8 mouse cellular contexts compared by ENCODE assay signal in the genomic region with DNA sequence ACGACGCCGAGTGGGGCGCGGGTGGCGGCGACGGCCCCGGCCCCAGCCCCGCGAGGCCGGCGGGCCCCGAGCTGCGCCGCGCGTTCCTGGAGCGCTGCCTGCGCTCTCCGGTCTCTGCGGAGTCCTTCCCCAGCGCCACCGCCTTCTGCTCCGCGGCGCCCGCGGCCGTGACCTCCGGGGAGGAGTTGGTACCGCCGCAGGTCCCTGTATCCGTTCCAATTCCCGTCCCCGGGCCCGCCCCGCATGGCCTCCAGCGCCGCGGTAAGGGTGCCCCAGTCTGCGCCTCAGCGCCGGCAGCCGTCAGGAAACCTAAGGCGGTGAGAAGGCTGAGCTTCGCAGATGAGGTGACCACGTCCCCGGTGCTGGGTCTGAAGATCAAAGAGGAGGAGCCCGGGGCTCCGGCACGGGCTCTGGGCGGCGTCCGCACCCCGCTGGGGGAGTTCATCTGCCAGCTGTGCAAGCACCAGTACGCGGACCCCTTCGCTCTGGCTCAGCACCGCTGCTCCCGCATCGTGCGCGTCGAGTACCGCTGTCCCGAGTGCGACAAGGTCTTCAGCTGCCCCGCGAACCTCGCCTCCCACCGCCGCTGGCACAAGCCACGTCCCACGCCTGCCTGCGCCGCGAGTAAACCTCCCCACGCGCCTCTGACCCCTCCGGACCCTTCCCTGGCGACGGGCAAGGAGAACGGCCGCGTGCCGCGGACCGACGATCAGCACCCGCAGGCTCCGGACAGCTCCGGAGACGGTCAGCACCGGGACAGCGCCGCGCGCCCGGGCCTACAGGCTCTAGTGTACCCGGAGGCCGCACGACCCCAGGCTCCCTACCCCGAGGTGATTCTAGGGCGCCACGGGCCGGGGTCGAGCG. TPM values are rescaled to one million over a fixed set of nuclear protein-coding genes. Genes with fewer than 3 reads are reported as not detected.
A peak's percentile ranks its signal among the peaks of the same experiment; 100 is the strongest.
DNase-seq lines count a peak whose midpoint lies in the region; ATAC-seq lines count a peak whose summit lies in the region.

No protein-coding gene starts in this region.

- no peak overlapping the region for H3K9ac ChIP-seq in embryonic facial prominence, embryonic 13.5 days
- H3K9ac ChIP-seq in heart, embryonic 13.5 days = no peak overlapping the region
- H3K9ac ChIP-seq in kidney, embryonic 15.5 days = no peak overlapping the region
- H3K9ac ChIP-seq in lung, embryonic 16.5 days (ENCODE audit: low read length) = no peak overlapping the region

- peak overlapping the region; percentile 85 for H3K4me2 ChIP-seq in embryonic facial prominence, embryonic 13.5 days
- H3K4me2 ChIP-seq in heart, embryonic 13.5 days = peak overlapping the region; percentile 83
- H3K4me2 ChIP-seq in kidney, embryonic 15.5 days = peak overlapping the region; percentile 89
- H3K4me2 ChIP-seq in lung, embryonic 16.5 days (ENCODE audit: low read depth, low read length) = peak overlapping the region; percentile 71

- ATAC-seq in embryonic facial prominence, embryonic 13.5 days (ENCODE audit: insufficient number of reproducible peaks, insufficient read depth, low FRiP score, low TSS enrichment, low read depth) = peak; percentile 87
- peak; percentile 53 for ATAC-seq in heart, embryonic 13.5 days (ENCODE audit: extremely low read depth, insufficient number of reproducible peaks, low FRiP score, low TSS enrichment)
- ATAC-seq in kidney, embryonic 15.5 days (replicated peaks; ENCODE audit: low FRiP score) = peak; percentile 92
- peak; percentile 94 for ATAC-seq in lung, embryonic 16.5 days (ENCODE audit: low read depth)

- peak overlapping the region; percentile 49 for H3K4me3 ChIP-seq in embryonic facial prominence, embryonic 13.5 days
- peak overlapping the region; percentile 56 for H3K4me3 ChIP-seq in heart, embryonic 13.5 days
- peak overlapping the region; percentile 49 for H3K4me3 ChIP-seq in kidney, embryonic 15.5 days (replicated peaks)
- H3K4me3 ChIP-seq in lung, embryonic 16.5 days (ENCODE audit: low read length) = peak overlapping the region; percentile 48

- peaks cover 65% of the 10 kb centered on the region for H3K27me3 ChIP-seq in embryonic facial prominence, embryonic 13.5 days
- peaks cover 70% of the 10 kb centered on the region for H3K27me3 ChIP-seq in heart, embryonic 13.5 days (replicated peaks)
- H3K27me3 ChIP-seq in kidney, embryonic 15.5 days = peaks cover 63% of the 10 kb centered on the region
- H3K27me3 ChIP-seq in lung, embryonic 16.5 days (ENCODE audit: control insufficient read depth, insufficient read depth, low read depth, low read length) = peaks cover 41% of the 10 kb centered on the region

- no peak overlapping the region for H3K27ac ChIP-seq in embryonic facial prominence, embryonic 13.5 days
- no peak overlapping the region for H3K27ac ChIP-seq in heart, embryonic 13.5 days (replicated peaks)
- no peak overlapping the region for H3K27ac ChIP-seq in kidney, embryonic 15.5 days
- no peak overlapping the region for H3K27ac ChIP-seq in lung, embryonic 16.5 days (ENCODE audit: low read length)

- under 1% methylated on average over 108 of the region's 109 CpGs for WGBS in embryonic facial prominence, embryonic 13.5 days
- under 1% methylated on average over 100 of the region's 109 CpGs for WGBS in heart, embryonic 13.5 days
- under 1% methylated on average over 108 of the region's 109 CpGs for WGBS in kidney, embryonic 15.5 days
- under 1% methylated on average over 106 of the region's 109 CpGs for WGBS in lung, embryonic 16.5 days

- H3K9me3 ChIP-seq in embryonic facial prominence, embryonic 13.5 days = no peaks in the 10 kb centered on the region
- H3K9me3 ChIP-seq in heart, embryonic 13.5 days = no peaks in the 10 kb centered on the region
- no peaks in the 10 kb centered on the region for H3K9me3 ChIP-seq in kidney, embryonic 15.5 days (replicated peaks)
- no peaks in the 10 kb centered on the region for H3K9me3 ChIP-seq in lung, embryonic 16.5 days (ENCODE audit: control insufficient read depth, low read length)

- H3K36me3 ChIP-seq in embryonic facial prominence, embryonic 13.5 days = peaks cover 3% of the 10 kb centered on the region; the same call in 1 of the 2 replicates
- H3K36me3 ChIP-seq in heart, embryonic 13.5 days = peaks cover 17% of the 10 kb centered on the region
- no peaks in the 10 kb centered on the region for H3K36me3 ChIP-seq in kidney, embryonic 15.5 days
- no peaks in the 10 kb centered on the region for H3K36me3 ChIP-seq in lung, embryonic 16.5 days (ENCODE audit: control insufficient read depth, insufficient read depth, low read length)

- DNase-seq in urinary bladder, adult 18-20 months (ENCODE audit: low spot score in 2 of 2) = peak; percentile 6 to 76
- no peak for DNase-seq in urinary bladder, postnatal 10 days (ENCODE audit: low spot score)
- DNase-seq in ovary, adult 18-20 months (ENCODE audit: low spot score) = peak; percentile 26
- peak; percentile 46 for DNase-seq in urinary bladder, adult 2 months (ENCODE audit: low spot score)

- H3K4me1 ChIP-seq in embryonic facial prominence, embryonic 13.5 days = peaks cover 23% of the 10 kb centered on the region
- H3K4me1 ChIP-seq in heart, embryonic 13.5 days = peaks cover 25% of the 10 kb centered on the region
- H3K4me1 ChIP-seq in kidney, embryonic 15.5 days = peaks cover 23% of the 10 kb centered on the region
- H3K4me1 ChIP-seq in lung, embryonic 16.5 days (replicated peaks; ENCODE audit: control insufficient read depth, insufficient read depth, low read length) = peaks cover 17% of the 10 kb centered on the region

RNA-seq across cellular contexts. Expression of a gene that starts 0.6 kb away (rescaled TPM):
- 0.10 TPM in 1 of 2 replicates, not detected in the other for polyA plus RNA-seq in embryonic facial prominence, embryonic 13.5 days (2015; fragmentation: Nextera tagmentation; extraction: Ambion mirVana)
- polyA plus RNA-seq in heart, embryonic 13.5 days (2015; fragmentation: Nextera tagmentation; extraction: Ambion mirVana) = 0.07 TPM in 1 of 2 replicates, not detected in the other
- polyA plus RNA-seq in kidney, embryonic 15.5 days (2015; fragmentation: Nextera tagmentation; extraction: Ambion mirVana) = 0.68 and 1.6 TPM in 2 replicates
- 0.13 and 0.20 TPM in 2 replicates for polyA plus RNA-seq in lung, embryonic 16.5 days (2015; fragmentation: Nextera tagmentation; extraction: Ambion mirVana)
- not detected in 2 replicates for polyA plus RNA-seq in urinary bladder, adult 2 months (2012; rRNA removed)

RNA-seq across cellular contexts. Expression of a gene that starts 34.8 kb away (rescaled TPM):
- 0.15 TPM in 1 of 2 replicates, not detected in the other for polyA plus RNA-seq in embryonic facial prominence, embryonic 13.5 days (2015; fragmentation: Nextera tagmentation; extraction: Ambion mirVana)
- not detected in 2 replicates for polyA plus RNA-seq in heart, embryonic 13.5 days (2015; fragmentation: Nextera tagmentation; extraction: Ambion mirVana)
- not detected in 2 replicates for polyA plus RNA-seq in kidney, embryonic 15.5 days (2015; fragmentation: Nextera tagmentation; extraction: Ambion mirVana)
- not detected in 2 replicates for polyA plus RNA-seq in lung, embryonic 16.5 days (2015; fragmentation: Nextera tagmentation; extraction: Ambion mirVana)
- not detected in 2 replicates for polyA plus RNA-seq in urinary bladder, adult 2 months (2012; rRNA removed)
